Mouse (Mus musculus): ENCODE measurements around the gene Sorcs2.

- TF ChIP-seq POLR2A (IDR thresholded peaks at IDR 0.05; ENCODE audit: borderline replicate concordance, extremely low read depth, low read depth, low read length) (no peak), CTCF (IDR thresholded peaks at IDR 0.05; ENCODE audit: insufficient read depth, low read length) (no peak)
These were observed 253.4 kb downstream of the Sorcs2 start for GRCm38 (mm10) chr5:36144560-36144959.

Measured in lung, adult 2 months (tissue).